Mouse (Mus musculus) forebrain, postnatal 0 days (tissue): ENCODE data around the gene Cuzd1. TPM values are rescaled to one million over a fixed set of nuclear protein-coding genes. Genes with fewer than 3 reads are reported as not detected.

Source experiments
- ATAC-seq: fragments of 200-750 bp; cut with Nextera tagmentation; 2 replicates; pipeline ENCODE4 v1.8.0; 2017; ENCODE audit warnings: mild to moderate bottlenecking, moderate library complexity
- DNase-seq: peaks from one replicate; pipeline ENCODE4 v3.0.0-alpha.2; 2015
- H3K27ac ChIP-seq: fragments of 300-500 bp; sonication (generic); 2 replicates; pipeline ENCODE4 v1.5.1; 2014; ENCODE audit warnings: low read depth, mild to moderate bottlenecking, antibody characterized with exemption, low read length, moderate library complexity, mixed read lengths
- H3K27me3 ChIP-seq: fragments of 300-500 bp; sonication (generic); 2 replicates; pipeline ENCODE4 v1.6.1; 2014; ENCODE audit warnings: mild to moderate bottlenecking, low read length, mixed read lengths; ENCODE audit not compliant: insufficient read depth
- H3K36me3 ChIP-seq: fragments of 300-500 bp; sonication (generic); 2 replicates; pipeline ENCODE4 v1.6.1; 2014; ENCODE audit warnings: mild to moderate bottlenecking, moderate library complexity; ENCODE audit not compliant: insufficient read depth
- H3K4me1 ChIP-seq: fragments of 300-500 bp; sonication (generic); 2 replicates; pipeline ENCODE4 v1.6.1; 2014; ENCODE audit warnings: antibody characterized with exemption; ENCODE audit not compliant: insufficient read depth
- H3K4me2 ChIP-seq: fragments of 300-500 bp; sonication (generic); 2 replicates; pipeline ENCODE4 v1.6.1; 2014; ENCODE audit warnings: low read depth, mild to moderate bottlenecking, moderate library complexity
- H3K4me3 ChIP-seq: fragments of 300-500 bp; sonication (generic); 2 replicates; pipeline ENCODE4 v1.5.1; 2014; ENCODE audit warnings: low read depth, low read length, mixed read lengths
- H3K9ac ChIP-seq: fragments of 300-500 bp; sonication (generic); 2 replicates; pipeline ENCODE4 v1.6.1; 2014; ENCODE audit warnings: mild to moderate bottlenecking
- H3K9me3 ChIP-seq: fragments of 300-500 bp; sonication (generic); 2 replicates; pipeline ENCODE4 v1.6.1; 2016; ENCODE audit warnings: low read length
- CTCF ChIP-seq: sonication (generic); IDR thresholded peaks from 2 replicates; pipeline ENCODE4 v1.5.1; 2016; ENCODE audit warnings: antibody characterized with exemption, control low read depth, low read depth
- WGBS: fragments of 180-500 bp; shearing (Covaris S2); extraction: QIAGEN DNeasy Blood & Tissue Kit; methylation state at CpG from one replicate; pipeline ENCODE4 v1.1.7; 2014; 5-methylcytosine and 5-hydroxymethylcytosine counted together
- polyA plus RNA-seq: library from polyadenylated mRNA; unstranded; fragments of >200 nt; fragmentation: Nextera tagmentation; extraction: Ambion mirVana; gene quantifications from 2 replicates; pipeline ENCODE4 v1.2.1, GENCODE M21; 2015
- total RNA-seq: library from RNA; depleted of rRNA; stranded (reverse); fragments of >200 nt; gene quantifications from 2 replicates; pipeline ENCODE4 v1.2.3, GENCODE M21; 2014

Gene Cuzd1
- total and polyA plus RNA-seq, 2 experiments from 2014 or later = 0.13 to 0.76 TPM

- H3K9ac ChIP-seq = no peak overlapping the region
- no peak overlapping the region for H3K27ac ChIP-seq
- H3K36me3 ChIP-seq = no peaks in the 10 kb centered on the region
- no peaks in the 10 kb centered on the region for H3K27me3 ChIP-seq
- H3K4me1 ChIP-seq = no peaks in the 10 kb centered on the region
- H3K9me3 ChIP-seq = no peaks in the 10 kb centered on the region
- no peak for DNase-seq
- WGBS = 69% methylated on average over 7 of the region's 7 CpGs
- H3K4me2 ChIP-seq = no peak overlapping the region
- no peak for ATAC-seq
- TF ChIP-seq CTCF = no peak
- no peak overlapping the region for H3K4me3 ChIP-seq
These were observed 3.8 kb downstream of the Cuzd1 start for GRCm38 (mm10) chr7:131318340-131318739.

- ATAC-seq (no peak), DNase-seq (no peak)
- Histone ChIP-seq H3K36me3 (no peaks in the 10 kb centered on the region), H3K4me3 (no peak overlapping the region), H3K4me2 (no peak overlapping the region), H3K9ac (no peak overlapping the region), H3K4me1 (no peaks in the 10 kb centered on the region), H3K27me3 (no peaks in the 10 kb centered on the region), H3K27ac (no peak overlapping the region), H3K9me3 (no peaks in the 10 kb centered on the region)
- WGBS = 75% methylated on average over 12 of the region's 12 CpGs
- no peak for TF ChIP-seq CTCF
These were observed 4.5 kb downstream of the Cuzd1 start for GRCm38 (mm10) chr7:131317587-131317986.

GRCm38 (mm10) chr7:131314493-131314892 is 7.6 kb downstream of the Cuzd1 start:
- no peaks in the 10 kb centered on the region for H3K36me3 ChIP-seq
- TF ChIP-seq CTCF = no peak
- WGBS = 88% methylated on average over 7 of the region's 7 CpGs

GRCm38 (mm10) chr7:131306733-131307132 is 15.4 kb downstream of the Cuzd1 start:
- H3K27me3 ChIP-seq = no peaks in the 10 kb centered on the region
- no peak for DNase-seq
- no peak for ATAC-seq
- H3K4me2 ChIP-seq = no peak overlapping the region
- no peak overlapping the region for H3K4me3 ChIP-seq
- H3K27ac ChIP-seq = no peak overlapping the region
- WGBS = 78% methylated on average over 5 of the region's 5 CpGs
- TF ChIP-seq CTCF = no peak
- H3K9ac ChIP-seq = no peak overlapping the region
- H3K9me3 ChIP-seq = no peaks in the 10 kb centered on the region
- H3K36me3 ChIP-seq = no peaks in the 10 kb centered on the region
- no peaks in the 10 kb centered on the region for H3K4me1 ChIP-seq

More at GRCm38 (mm10) chr7:131314493-131314892, 7.6 kb downstream of the Cuzd1 start:
- Histone ChIP-seq H3K27ac (no peak overlapping the region), H3K4me3 (no peak overlapping the region), H3K27me3 (no peaks in the 10 kb centered on the region), H3K4me2 (no peak overlapping the region), H3K4me1 (no peaks in the 10 kb centered on the region), H3K9ac (no peak overlapping the region), H3K9me3 (no peaks in the 10 kb centered on the region)
- DNase-seq (no peak), ATAC-seq (no peak)

- Histone ChIP-seq H3K4me3 (no peak overlapping the region), H3K27ac (no peak overlapping the region), H3K4me1 (no peaks in the 10 kb centered on the region), H3K27me3 (no peaks in the 10 kb centered on the region), H3K9ac (no peak overlapping the region), H3K9me3 (no peaks in the 10 kb centered on the region), H3K4me2 (no peak overlapping the region), H3K36me3 (no peaks in the 10 kb centered on the region)
- ATAC-seq (no peak), DNase-seq (no peak)
- TF ChIP-seq CTCF = no peak
- WGBS = 80% methylated on average over 8 of the region's 8 CpGs
These were observed 18.8 kb downstream of the Cuzd1 start for GRCm38 (mm10) chr7:131303340-131303739.

- Histone ChIP-seq H3K9ac (no peak overlapping the region), H3K36me3 (no peaks in the 10 kb centered on the region), H3K27me3 (no peaks in the 10 kb centered on the region), H3K4me2 (no peak overlapping the region), H3K4me3 (no peak overlapping the region), H3K27ac (no peak overlapping the region), H3K4me1 (no peaks in the 10 kb centered on the region), H3K9me3 (no peaks in the 10 kb centered on the region)
- 79% methylated on average over 8 of the region's 8 CpGs for WGBS
- DNase-seq (no peak), ATAC-seq (no peak)
- TF ChIP-seq CTCF = no peak; the same call in 1 of the 2 replicates
These were observed 24.9 kb downstream of the Cuzd1 start for GRCm38 (mm10) chr7:131297151-131297550.

GRCm38 (mm10) chr7:131265851-131266250 is 56.2 kb downstream of the Cuzd1 start:
- Histone ChIP-seq H3K9me3 (no peaks in the 10 kb centered on the region), H3K9ac (no peak overlapping the region), H3K4me1 (no peaks in the 10 kb centered on the region), H3K4me3 (no peak overlapping the region), H3K4me2 (no peak overlapping the region), H3K27me3 (no peaks in the 10 kb centered on the region), H3K36me3 (no peaks in the 10 kb centered on the region), H3K27ac (no peak overlapping the region)
- ATAC-seq (no peak), DNase-seq (no peak)
- TF ChIP-seq CTCF = no peak
- WGBS = 72% methylated on average over 4 of the region's 4 CpGs

- H3K4me2 ChIP-seq = no peak overlapping the region
- ATAC-seq (no peak), DNase-seq (no peak)
- no peak overlapping the region for H3K4me3 ChIP-seq
- H3K4me1 ChIP-seq = no peaks in the 10 kb centered on the region
- H3K27me3 ChIP-seq = no peaks in the 10 kb centered on the region
- WGBS = 90% methylated on average over 4 of the region's 4 CpGs
- H3K36me3 ChIP-seq = no peaks in the 10 kb centered on the region
- no peak overlapping the region for H3K9ac ChIP-seq
- no peak for TF ChIP-seq CTCF
- no peak overlapping the region for H3K27ac ChIP-seq
- no peaks in the 10 kb centered on the region for H3K9me3 ChIP-seq
These were observed 57.8 kb downstream of the Cuzd1 start for GRCm38 (mm10) chr7:131264251-131264650.
